Mouse (Mus musculus) lung, postnatal 25 days (tissue): ENCODE results near the gene Ripor1.
"Not testable (repeated sequence)": the region's sequence is repeated elsewhere in the genome, so short reads cannot be mapped to it uniquely, and the experiment has no call there.

ENCODE experiments used
- DNase-seq: peaks from one replicate; pipeline ENCODE4 v3.0.0; 2022; ENCODE audit warnings: low spot score

The Ripor1 gene

DNA sequence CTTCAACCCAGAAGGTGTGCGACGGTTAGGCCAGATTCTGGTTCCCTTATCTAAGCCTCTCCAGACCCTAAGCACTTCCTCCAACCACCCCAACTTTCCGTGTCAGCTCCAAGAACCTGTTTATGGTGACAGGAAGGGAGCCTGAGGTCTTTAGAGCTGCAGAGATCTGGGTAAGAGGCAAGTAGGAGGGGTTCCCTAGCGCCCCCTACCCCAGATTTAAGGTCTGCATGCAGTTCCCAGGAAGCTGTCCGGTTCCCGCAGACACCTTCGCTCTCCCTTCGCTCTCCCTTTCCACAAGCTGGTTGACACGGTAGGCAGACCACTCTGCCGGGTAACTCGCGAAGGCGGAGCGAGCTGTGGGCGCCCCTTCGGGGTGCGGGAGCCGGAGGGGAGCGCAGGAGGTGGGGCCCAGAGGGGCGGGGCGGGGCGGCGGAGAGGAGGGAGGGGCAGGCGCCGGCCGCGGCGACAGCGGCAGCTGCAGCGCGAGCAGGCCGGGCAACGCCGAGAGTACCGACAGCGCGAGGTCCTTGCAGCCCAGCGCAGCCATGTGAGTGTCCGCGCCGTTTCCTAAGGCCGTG, at the start of gene Ripor1:
Ripor1 (plus strand) TSS at position 452 of the 578 bp plus-strand sequence.
- peak; percentile 71 for DNase-seq

GRCm38 (mm10) chr8:105562863-105563262, 42.2 kb upstream of the Ripor1 start:
- DNase-seq, result no peak

DNA sequence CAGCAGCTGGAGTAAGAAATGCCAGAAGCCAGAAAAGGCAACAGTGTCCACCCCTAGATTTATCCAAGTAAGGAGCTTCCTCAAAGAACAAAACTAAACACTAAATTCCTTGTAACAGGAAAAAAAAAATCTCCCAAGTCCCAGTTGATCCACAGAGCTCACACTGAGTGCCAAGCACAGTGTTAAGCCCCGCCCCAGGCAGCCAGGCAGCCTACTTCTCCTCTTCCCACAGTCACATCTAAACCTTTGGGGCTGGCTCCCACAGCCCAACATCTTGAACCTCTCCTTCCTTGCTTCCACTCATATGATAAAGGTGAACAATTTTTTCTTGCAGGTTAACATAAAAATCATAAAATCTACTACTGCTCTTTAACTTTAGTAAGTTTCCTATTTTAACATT, 41.2 kb upstream of the Ripor1 start:
- no peak for DNase-seq

GRCm38 (mm10) chr8:105564573-105565229, 40.4 kb upstream of the Ripor1 start:
- DNase-seq, result not testable (repeated sequence)

DNA sequence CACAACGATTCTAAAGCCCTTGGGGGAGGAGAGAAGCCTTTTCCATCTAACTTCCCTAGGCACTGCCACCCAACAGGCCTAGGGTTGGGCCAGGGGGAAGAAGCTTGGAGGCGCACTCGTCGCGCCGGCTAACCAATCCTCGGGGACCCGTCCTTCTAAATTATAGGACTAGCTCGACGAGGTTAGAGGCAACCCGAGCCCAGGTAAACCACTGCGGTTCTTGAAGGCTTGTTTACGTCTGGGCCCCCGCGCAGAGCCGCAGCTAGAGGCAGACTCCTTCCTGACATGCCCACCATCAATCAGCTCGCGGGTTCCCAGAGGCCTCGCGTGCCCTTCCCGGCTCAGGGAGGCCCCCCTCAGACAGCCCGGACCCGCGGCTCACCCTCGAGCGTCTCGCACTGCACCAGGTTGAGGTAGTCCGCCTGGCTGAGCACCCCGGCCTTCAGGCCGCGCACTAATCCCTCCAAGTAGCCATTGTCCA, 39.6 kb upstream of the Ripor1 start:
- no peak for DNase-seq

- peak; percentile 100 for DNase-seq
Measured at GRCm38 (mm10) chr8:105565952-105566702, 38.9 kb upstream of the Ripor1 start, which contains the start of gene Atp6v0d1. TSS of gene Atp6v0d1 (minus strand) at chr8:105566047.

- DNase-seq, result no peak
Measured at GRCm38 (mm10) chr8:105566703-105567595, 38.1 kb upstream of the Ripor1 start.

DNA sequence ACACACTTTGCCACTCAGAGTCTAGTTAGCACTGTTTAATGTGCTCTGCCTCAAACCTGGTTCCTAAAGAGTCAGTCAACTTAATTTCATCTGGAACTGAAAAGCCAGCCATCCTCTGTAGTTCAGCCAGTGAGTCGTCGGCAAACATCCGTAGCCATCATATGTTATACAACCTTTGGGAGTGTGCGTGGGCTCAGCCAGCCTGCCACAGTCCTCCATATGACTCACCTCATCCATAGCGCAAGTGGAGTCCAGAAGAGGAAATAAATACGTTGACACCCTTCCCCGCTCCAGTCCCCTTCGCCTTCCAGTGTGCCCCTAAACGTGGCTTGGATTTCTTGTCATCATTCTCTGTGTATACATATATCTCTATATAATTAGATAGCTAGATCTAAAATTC, 33.2 kb upstream of the Ripor1 start:
- DNase-seq, result no peak

GRCm38 (mm10) chr8:105573427-105573826, 31.6 kb upstream of the Ripor1 start:
- peak; percentile 44 for DNase-seq

DNA sequence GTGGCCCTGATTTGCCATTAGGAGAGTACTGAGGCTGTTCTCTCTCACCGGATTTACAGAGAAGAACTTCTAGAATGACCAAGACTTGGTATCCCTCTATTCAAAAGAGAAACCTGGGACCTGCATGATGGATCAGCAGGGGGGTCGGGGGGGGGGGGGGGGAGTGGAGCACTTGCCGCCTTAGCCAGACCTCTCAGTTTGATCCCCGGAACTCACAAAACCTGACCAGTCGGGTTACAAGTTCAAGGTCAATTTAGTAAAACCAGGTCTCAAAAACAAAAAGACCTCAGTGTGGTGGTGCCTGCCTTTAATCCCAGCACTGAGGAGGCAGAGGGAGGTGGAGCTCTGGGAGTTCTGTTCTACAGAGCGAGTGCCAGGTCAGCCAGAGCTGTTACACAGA, 30.3 kb upstream of the Ripor1 start:
- DNase-seq, result no peak

- DNase-seq, result no peak
Measured at GRCm38 (mm10) chr8:105575538-105575937, 29.5 kb upstream of the Ripor1 start.

- no peak for DNase-seq
Measured at GRCm38 (mm10) chr8:105579719-105580118, 25.3 kb upstream of the Ripor1 start.

DNA sequence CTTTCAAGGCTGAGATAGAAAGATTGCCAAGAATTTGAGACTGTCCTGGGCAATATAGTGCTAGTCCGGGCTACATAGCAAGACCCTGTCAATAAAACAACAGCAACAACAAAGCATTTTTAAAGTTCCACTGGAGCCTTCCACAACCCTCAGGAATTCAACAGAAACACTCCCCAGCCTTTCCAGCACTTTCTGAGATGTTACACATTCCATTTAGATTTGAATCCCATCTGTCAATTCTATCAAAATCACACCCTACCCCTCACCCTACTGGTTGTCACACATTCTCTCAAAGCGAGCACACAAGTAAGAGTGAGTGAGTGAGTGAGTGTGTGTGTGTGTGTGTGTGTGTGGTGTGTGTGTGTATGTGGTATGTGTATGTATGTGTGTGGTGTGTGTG, 12.6 kb upstream of the Ripor1 start:
- DNase-seq, result no peak

DNA sequence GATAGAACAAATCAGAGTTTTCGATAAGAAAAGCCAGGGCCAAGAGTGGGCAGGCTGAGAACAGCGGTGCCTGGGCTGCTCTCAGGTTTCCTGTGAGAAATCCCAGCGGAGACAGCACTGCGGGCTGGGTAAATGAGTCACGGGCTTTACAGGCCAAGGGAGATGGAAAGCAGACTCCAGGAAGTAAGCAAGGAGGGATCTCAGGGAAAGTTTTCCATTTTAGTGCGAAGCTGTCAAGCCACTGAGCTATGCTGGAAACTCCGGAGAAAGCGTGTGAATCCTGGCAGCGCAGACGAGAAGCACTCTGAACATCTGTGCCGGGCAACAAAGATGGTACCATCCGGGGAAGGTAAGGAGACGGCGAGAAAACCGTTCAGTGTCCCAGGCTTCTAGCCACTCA, 11.2 kb upstream of the Ripor1 start:
- DNase-seq, result no peak

DNA sequence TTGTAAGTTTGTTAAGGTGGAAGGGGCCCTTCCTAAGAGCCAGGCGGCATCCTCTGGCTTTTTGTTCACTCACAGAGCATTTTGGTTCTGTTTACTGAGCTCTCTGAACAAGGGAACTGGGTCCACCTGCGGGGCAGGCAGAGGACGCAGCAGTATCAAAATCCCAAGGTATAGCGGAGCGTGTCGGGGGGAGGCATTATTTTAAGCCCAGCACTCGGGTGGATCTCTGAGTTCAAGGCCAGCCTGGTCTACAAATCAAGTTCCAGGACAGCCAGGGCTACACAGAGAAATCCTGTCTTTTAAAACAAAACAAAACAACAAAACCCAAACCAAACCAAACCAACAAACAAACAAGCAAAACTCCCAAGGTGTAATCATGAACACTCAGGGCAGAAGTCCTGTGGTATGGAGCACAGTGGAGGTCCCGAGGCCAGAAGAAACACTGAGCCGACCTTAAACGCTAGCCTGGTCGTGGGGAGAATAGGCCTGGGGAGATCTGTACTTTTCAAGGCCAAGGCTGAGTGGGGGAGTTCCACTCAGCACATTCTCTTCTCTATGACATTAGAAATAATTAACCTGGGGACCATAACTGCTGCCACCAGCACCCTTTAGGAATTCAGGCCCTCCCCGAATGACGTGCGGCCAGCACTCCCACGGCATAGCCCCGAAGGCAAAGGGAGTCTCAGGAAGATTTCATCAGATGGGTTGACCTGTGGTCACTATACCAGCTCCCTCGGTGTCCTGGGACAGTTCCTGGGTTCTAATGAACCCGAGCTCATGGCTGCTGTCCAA, 10.4 kb upstream of the Ripor1 start:
- no peak for DNase-seq

DNA sequence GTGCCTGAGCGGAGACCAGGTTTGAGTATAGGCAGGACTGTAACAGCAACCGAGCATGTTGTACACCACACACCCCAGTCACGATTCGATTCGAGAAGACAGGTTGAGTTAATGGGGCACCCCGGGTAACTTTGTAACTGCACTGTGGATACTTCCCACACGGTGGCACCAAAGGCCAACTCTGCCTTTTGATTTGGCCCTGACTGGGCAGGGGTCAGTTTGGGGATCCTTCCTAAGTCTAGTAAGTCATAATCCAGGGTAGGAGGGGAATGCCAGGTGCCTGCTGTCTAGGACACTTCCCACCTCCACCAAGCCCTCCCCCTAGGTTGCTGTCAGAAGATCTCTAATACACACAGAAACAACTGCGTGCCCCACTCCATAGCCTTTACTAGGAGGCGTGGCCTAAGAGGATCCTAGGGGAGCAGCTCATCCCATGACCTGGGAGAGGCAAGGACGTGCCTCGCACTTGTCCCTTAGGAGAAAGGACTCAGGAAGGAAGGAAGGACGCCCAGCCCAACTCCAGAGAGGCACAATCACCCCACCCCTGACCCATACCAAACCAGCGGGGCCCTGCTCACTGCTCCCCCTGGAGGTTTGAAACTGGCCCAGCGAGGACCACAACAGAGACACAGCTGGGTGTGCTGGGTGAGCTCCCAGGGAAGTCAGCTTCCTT, 8.6 kb upstream of the Ripor1 start:
- peak; percentile 92 for DNase-seq

DNA sequence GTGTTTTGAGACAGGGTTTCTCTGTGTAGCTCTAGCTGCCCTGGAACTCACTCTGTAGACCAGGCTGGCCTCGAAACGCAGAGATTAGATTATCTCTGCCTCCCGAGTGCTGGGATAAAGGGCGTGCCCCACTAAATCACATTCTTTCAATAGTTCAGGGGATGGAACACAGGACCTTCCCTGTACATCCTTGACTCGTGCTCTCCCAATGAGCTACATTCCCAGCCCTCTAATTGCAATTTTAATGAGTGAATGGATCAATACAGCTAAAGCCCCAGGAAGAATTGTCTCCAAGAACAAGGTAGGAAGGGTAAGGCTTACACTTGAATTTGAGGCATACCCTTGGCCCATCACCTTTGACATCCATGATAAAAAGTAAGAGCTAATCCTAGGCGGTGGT, 6.3 kb upstream of the Ripor1 start:
- DNase-seq, result no peak

DNA sequence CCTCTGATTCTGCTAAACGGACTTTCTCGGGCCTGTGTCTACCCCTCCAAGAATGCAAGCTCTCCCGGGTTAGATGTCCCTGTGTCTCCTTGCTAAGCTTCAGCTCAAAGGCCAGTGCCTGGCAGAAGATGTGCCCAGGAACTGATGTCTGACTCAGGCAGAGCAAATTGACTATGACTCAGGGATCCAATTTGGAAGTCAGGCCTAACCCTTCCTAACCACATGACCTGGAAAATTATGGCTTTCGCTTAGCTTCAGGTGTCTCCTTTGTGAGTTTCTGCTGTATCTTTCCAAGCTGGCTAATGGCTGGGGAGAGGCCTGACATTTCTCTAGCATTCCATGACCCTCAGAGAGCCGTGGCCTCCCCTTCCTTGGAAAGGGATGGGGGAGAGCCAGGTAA, 3.8 kb upstream of the Ripor1 start:
- no peak for DNase-seq

- DNase-seq, result not testable (repeated sequence)
Measured at GRCm38 (mm10) chr8:105602540-105602939, 2.5 kb upstream of the Ripor1 start.

DNA sequence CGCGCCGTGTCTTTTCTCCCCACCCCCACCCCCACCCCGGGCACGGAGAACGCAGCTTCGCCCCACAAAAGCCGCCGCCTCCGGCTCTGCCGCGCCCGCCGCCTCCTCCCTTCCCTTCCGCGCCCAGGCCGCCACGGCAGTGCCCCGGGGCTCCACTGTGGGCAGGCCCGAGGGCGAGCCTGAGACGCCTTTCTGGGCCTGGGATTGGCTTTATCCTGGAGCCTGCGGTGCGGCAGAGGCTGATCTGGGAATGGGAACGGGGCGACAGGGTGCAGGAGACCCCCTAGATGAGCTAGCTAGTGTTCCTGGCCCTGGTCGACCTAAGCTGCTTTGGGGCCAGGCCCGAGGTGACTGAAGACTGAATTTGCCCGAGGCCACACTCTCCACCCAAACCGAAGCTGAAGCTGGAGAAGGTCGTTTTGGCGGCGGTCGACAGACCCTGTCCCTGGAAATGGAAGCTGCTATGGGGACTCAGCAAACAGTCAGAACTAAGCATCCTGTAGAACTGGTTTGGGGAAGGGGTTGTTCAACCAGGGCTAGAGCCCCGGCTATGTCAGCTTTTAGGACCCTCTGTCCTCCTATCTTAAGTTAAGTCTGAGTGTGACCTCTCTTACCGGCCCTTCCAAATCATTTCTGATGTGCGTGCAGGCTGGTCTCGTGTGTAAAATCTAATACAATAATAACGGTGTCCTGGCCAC, 585 bp downstream of the Ripor1 start:
- DNase-seq, result no peak
